Mouse (Mus musculus) small intestine, adult 2 months (tissue): ENCODE measurements around the gene Stard5. TPM values are rescaled to one million over a fixed set of nuclear protein-coding genes. Genes with fewer than 3 reads are reported as not detected.

ENCODE experiments used
- H3K27ac ChIP-seq: fragments of 200-500 bp; 2 replicates; pipeline ENCODE4 v1.5.1; 2012; ENCODE audit warnings: low read depth, low read length, control low read depth, inconsistent platforms; ENCODE audit not compliant: insufficient read depth
- H3K27me3 ChIP-seq: fragments of 200-500 bp; 2 replicates; pipeline ENCODE4 v1.6.1; 2012; ENCODE audit warnings: mild to moderate bottlenecking, moderate library complexity, low read length, inconsistent platforms; ENCODE audit not compliant: control insufficient read depth, insufficient read depth
- H3K36me3 ChIP-seq: fragments of 200-500 bp; 2 replicates; pipeline ENCODE4 v1.6.1; 2012; ENCODE audit warnings: mild to moderate bottlenecking, low read length, control low read depth, inconsistent platforms; ENCODE audit not compliant: control insufficient read depth, insufficient read depth
- H3K4me1 ChIP-seq: fragments of 200-500 bp; 2 replicates; pipeline ENCODE4 v1.6.1; 2012; ENCODE audit warnings: low read length, inconsistent platforms, mixed read lengths; ENCODE audit not compliant: control insufficient read depth, insufficient read depth, insufficient read length
- H3K4me3 ChIP-seq: fragments of 200-500 bp; 2 replicates; pipeline ENCODE4 v1.5.1; 2012; ENCODE audit warnings: low read depth, mild to moderate bottlenecking, control low read depth, inconsistent platforms, low read length, moderate library complexity
- CTCF ChIP-seq: fragments of 200-500 bp; IDR thresholded peaks from 2 replicates; pipeline ENCODE4 v1.5.1; 2012; ENCODE audit warnings: low read depth, mild to moderate bottlenecking, control low read depth, inconsistent platforms, low read length, moderate library complexity, mixed read lengths; ENCODE audit not compliant: insufficient replicate concordance, insufficient read length; ENCODE audit errors: extremely low read depth
- POLR2A ChIP-seq: fragments of 200-500 bp; IDR thresholded peaks from 2 replicates; pipeline ENCODE4 v1.6.1; 2012; ENCODE audit warnings: low read depth, mild to moderate bottlenecking, control low read depth, inconsistent platforms, low read length, moderate library complexity
- WGBS: fragments of 180-500 bp; shearing (Covaris S2); methylation state at CpG from one replicate; pipeline ENCODE4 v1.1.7; 2018; 5-methylcytosine and 5-hydroxymethylcytosine counted together
- polyA plus RNA-seq: library from polyadenylated mRNA; depleted of rRNA; stranded (reverse); fragments of >200 nt; gene quantifications from 2 replicates; pipeline ENCODE4 v1.2.3, GENCODE M21; 2012

Gene Stard5
- polyA plus RNA-seq, 1 experiment: 2.5 TPM

- Histone ChIP-seq H3K27ac (peak overlapping the region; percentile 65), H3K27me3 (no peaks in the 10 kb centered on the region), H3K4me1 (peaks cover 9% of the 10 kb centered on the region), H3K4me3 (peak overlapping the region; percentile 36), H3K36me3 (no peaks in the 10 kb centered on the region; the same call in 1 of the 2 replicates)
- WGBS: 49% methylated on average over 2 of the region's 2 CpGs
- TF ChIP-seq POLR2A (no peak), CTCF (no peak)
Measured at GRCm38 (mm10) chr7:83654196-83654595, 22.4 kb downstream of the Stard5 start.

GRCm38 (mm10) chr7:83654938-83655630, 23.3 kb downstream of the Stard5 start:
- Histone ChIP-seq H3K4me1 (peaks cover 9% of the 10 kb centered on the region), H3K27me3 (no peaks in the 10 kb centered on the region), H3K36me3 (no peaks in the 10 kb centered on the region; the same call in 1 of the 2 replicates), H3K4me3 (peak overlapping the region; percentile 57), H3K27ac (peak overlapping the region; percentile 94)
- 67% methylated on average over 5 of the region's 5 CpGs for WGBS
- peak; percentile 69 for TF ChIP-seq POLR2A
- no peak for TF ChIP-seq CTCF

GRCm38 (mm10) chr7:83658716-83659115, 27.0 kb downstream of the Stard5 start:
- Histone ChIP-seq H3K4me3 (no peak overlapping the region), H3K36me3 (no peaks in the 10 kb centered on the region), H3K27ac (peak overlapping the region; percentile 80), H3K27me3 (no peaks in the 10 kb centered on the region), H3K4me1 (peaks cover 9% of the 10 kb centered on the region)
- WGBS: 23% methylated on average over 1 of the region's 1 CpGs
- TF ChIP-seq POLR2A: no peak
- TF ChIP-seq CTCF: no peak

GRCm38 (mm10) chr7:83659159-83660065, 27.7 kb downstream of the Stard5 start:
- no peaks in the 10 kb centered on the region for H3K27me3 ChIP-seq
- peaks cover 9% of the 10 kb centered on the region for H3K4me1 ChIP-seq
- peak overlapping the region; percentile 4; the same call in 1 of the 2 replicates for H3K4me3 ChIP-seq
- H3K36me3 ChIP-seq: no peaks in the 10 kb centered on the region
- 47% methylated on average over 9 of the region's 9 CpGs for WGBS
- H3K27ac ChIP-seq: peak overlapping the region; percentile 80
- no peak for TF ChIP-seq POLR2A
- no peak for TF ChIP-seq CTCF

GRCm38 (mm10) chr7:83660273-83660691, 28.5 kb downstream of the Stard5 start:
- 88% methylated on average over 11 of the region's 11 CpGs for WGBS

GRCm38 (mm10) chr7:83661031-83661430, 29.3 kb downstream of the Stard5 start:
- H3K36me3 ChIP-seq: no peaks in the 10 kb centered on the region
- no peak for TF ChIP-seq POLR2A
- no peak for TF ChIP-seq CTCF
- H3K27ac ChIP-seq: peak overlapping the region; percentile 80
- peaks cover 9% of the 10 kb centered on the region for H3K4me1 ChIP-seq
- 87% methylated on average over 10 of the region's 10 CpGs for WGBS
- no peaks in the 10 kb centered on the region for H3K27me3 ChIP-seq
- 0 out of 2 replicates have a peak overlapping the region, but pooled peaks have one; percentile 19 for H3K4me3 ChIP-seq

More at GRCm38 (mm10) chr7:83660273-83660691, 28.5 kb downstream of the Stard5 start:
- H3K36me3 ChIP-seq: no peaks in the 10 kb centered on the region
- no peak overlapping the region for H3K4me3 ChIP-seq
- H3K27ac ChIP-seq: peak overlapping the region; percentile 80
- H3K4me1 ChIP-seq: peaks cover 9% of the 10 kb centered on the region
- TF ChIP-seq POLR2A (no peak), CTCF (no peak)
- no peaks in the 10 kb centered on the region for H3K27me3 ChIP-seq

GRCm38 (mm10) chr7:83661763-83662162, 30.0 kb downstream of the Stard5 start:
- Histone ChIP-seq H3K36me3 (no peaks in the 10 kb centered on the region), H3K27me3 (no peaks in the 10 kb centered on the region), H3K4me3 (no peak overlapping the region), H3K4me1 (peaks cover 9% of the 10 kb centered on the region), H3K27ac (no peak overlapping the region)
- TF ChIP-seq POLR2A (no peak), CTCF (no peak)
- over 99% methylated on average over 3 of the region's 3 CpGs for WGBS
